Mouse (Mus musculus): Measurements from ENCODE around the gene Fbxw2.
"Not testable (repeated sequence)": the region's sequence is repeated elsewhere in the genome, so short reads cannot be mapped to it uniquely, and the experiment has no call there.

GRCm38 (mm10) chr2:34832766-34833457, 6.8 kb upstream of the Fbxw2 start, which contains the start of gene Gm34653:
- TF ChIP-seq CTCF, EP300 (IDR thresholded peaks at IDR 0.05; ENCODE audit: low read depth): not testable (repeated sequence)

All from liver, embryonic 14.5 days (tissue).